Mouse (Mus musculus): Measurements from ENCODE around the gene Plekhn1. TPM values are rescaled to one million over a fixed set of nuclear protein-coding genes. Genes with fewer than 3 reads are reported as not detected.

The Plekhn1 gene
- polyA plus RNA-seq, 1 experiment from 2014 or later, result 21.2 TPM

DNA sequence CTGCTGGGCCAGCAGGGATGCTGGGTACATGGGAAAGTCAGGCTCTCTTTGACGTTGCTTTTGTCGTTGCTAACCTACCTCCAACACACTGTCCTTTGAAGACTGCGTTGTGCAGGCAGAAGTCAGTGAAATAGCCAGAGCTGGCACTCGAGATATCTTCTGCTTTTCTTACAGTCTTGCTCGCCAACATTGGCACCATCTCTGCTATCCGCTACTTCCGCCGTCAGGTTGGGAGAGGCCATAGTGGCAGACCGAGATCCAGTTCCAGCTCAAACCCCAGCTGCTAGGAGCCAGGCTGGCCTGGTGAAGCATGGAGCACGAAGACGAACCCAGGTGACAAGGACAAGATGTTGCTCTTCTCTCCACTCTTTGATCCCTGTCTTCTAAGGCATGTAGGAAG is 14.7 kb downstream of the Plekhn1 start:
- no peak overlapping the region for H3K9ac ChIP-seq (replicated peaks; ENCODE audit: low read depth, low read length)
- no peak for ATAC-seq (ENCODE audit: insufficient number of reproducible peaks, insufficient read depth, low FRiP score, low read depth)
- 87% methylated on average over 11 of the region's 11 CpGs for WGBS
- H3K27ac ChIP-seq (ENCODE audit: low read length), result no peak overlapping the region
- H3K4me3 ChIP-seq (ENCODE audit: low read depth, low read length), result no peak overlapping the region
- no peaks in the 10 kb centered on the region; the same call in 1 of the 2 replicates for H3K36me3 ChIP-seq (ENCODE audit: control insufficient read depth, insufficient read depth, low read length)
- no peak overlapping the region for H3K4me2 ChIP-seq (replicated peaks; ENCODE audit: low read depth, low read length)
- no peaks in the 10 kb centered on the region for H3K27me3 ChIP-seq (ENCODE audit: control insufficient read depth, insufficient read depth, low read length)
- H3K9me3 ChIP-seq (ENCODE audit: control insufficient read depth, low read depth, low read length), result no peaks in the 10 kb centered on the region
- no peaks in the 10 kb centered on the region for H3K4me1 ChIP-seq (ENCODE audit: control insufficient read depth, insufficient read depth, low read length)

DNA sequence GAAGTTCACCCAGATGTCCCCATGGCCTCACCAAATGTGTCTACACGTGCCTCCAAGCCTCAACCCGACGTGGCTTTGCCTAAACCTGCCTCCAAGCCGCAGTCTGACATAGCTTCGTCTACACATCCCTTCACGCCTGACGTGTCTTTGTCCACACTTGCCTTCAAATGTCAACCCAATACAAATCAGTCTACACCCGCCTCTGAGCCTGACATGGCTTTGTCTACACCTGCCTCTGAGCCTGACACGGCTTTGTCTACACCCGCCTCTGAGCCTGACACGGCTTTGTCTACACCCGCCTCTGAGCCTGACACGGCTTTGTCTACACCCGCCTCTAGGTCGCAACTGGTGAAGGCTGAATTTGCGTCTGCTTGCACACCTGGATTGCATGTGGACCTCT is 16.8 kb downstream of the Plekhn1 start:
- Histone ChIP-seq H3K4me1 (ENCODE audit: control insufficient read depth, insufficient read depth, low read length) (no peaks in the 10 kb centered on the region), H3K9ac (replicated peaks; ENCODE audit: low read depth, low read length) (no peak overlapping the region), H3K36me3 (ENCODE audit: control insufficient read depth, insufficient read depth, low read length) (no peaks in the 10 kb centered on the region), H3K4me2 (replicated peaks; ENCODE audit: low read depth, low read length) (no peak overlapping the region), H3K4me3 (ENCODE audit: low read depth, low read length) (no peak overlapping the region), H3K27me3 (ENCODE audit: control insufficient read depth, insufficient read depth, low read length) (no peaks in the 10 kb centered on the region), H3K9me3 (ENCODE audit: control insufficient read depth, low read depth, low read length) (no peaks in the 10 kb centered on the region), H3K27ac (ENCODE audit: low read length) (no peak overlapping the region)
- ATAC-seq (ENCODE audit: insufficient number of reproducible peaks, insufficient read depth, low FRiP score, low read depth), result no peak
- WGBS, result 70% methylated on average over 15 of the region's 16 CpGs

DNA sequence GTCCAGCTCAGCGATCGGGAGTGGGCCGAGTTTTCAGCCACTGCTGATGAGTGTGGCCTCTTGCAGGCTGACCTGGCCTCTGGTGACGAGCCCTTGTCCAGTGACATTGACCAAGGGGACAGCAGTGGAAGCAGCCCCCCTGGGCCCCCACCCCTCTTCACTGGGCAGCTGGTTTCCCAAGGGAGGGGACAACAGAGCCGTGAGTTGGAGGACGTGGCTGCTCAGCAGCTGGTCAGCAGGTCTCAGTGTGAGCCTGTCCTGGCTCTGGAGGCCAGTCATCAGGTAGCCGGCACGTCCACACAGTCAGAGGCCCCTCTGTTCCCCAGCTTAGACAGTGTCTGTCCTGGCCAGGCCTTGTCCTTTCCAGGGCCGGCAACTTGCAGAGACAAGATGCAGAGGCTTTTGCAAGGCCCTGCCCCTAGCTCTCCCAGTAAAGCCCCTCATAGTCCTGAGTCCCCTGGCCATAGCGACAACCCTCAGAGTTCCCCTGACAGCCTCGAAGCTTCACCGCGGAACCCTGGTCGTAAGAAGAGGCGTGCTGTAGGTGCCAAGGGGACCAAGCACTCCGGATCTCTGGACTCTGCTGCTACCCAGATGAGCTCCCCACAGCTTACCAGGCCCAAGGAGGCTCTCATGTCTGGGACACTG is 17.5 kb downstream of the Plekhn1 start:
- H3K4me1 ChIP-seq (ENCODE audit: control insufficient read depth, insufficient read depth, low read length), result no peaks in the 10 kb centered on the region
- no peak overlapping the region for H3K27ac ChIP-seq (ENCODE audit: low read length)
- no peaks in the 10 kb centered on the region for H3K36me3 ChIP-seq (ENCODE audit: control insufficient read depth, insufficient read depth, low read length)
- H3K4me2 ChIP-seq (replicated peaks; ENCODE audit: low read depth, low read length), result no peak overlapping the region
- WGBS, result 75% methylated on average over 16 of the region's 16 CpGs
- peak; percentile 49; the same call in 1 of the 2 replicates for ATAC-seq (ENCODE audit: insufficient number of reproducible peaks, insufficient read depth, low FRiP score, low read depth)
- H3K9ac ChIP-seq (replicated peaks; ENCODE audit: low read depth, low read length), result no peak overlapping the region
- H3K4me3 ChIP-seq (ENCODE audit: low read depth, low read length), result no peak overlapping the region
- H3K27me3 ChIP-seq (ENCODE audit: control insufficient read depth, insufficient read depth, low read length), result no peaks in the 10 kb centered on the region
- no peaks in the 10 kb centered on the region for H3K9me3 ChIP-seq (ENCODE audit: control insufficient read depth, low read depth, low read length)

DNA sequence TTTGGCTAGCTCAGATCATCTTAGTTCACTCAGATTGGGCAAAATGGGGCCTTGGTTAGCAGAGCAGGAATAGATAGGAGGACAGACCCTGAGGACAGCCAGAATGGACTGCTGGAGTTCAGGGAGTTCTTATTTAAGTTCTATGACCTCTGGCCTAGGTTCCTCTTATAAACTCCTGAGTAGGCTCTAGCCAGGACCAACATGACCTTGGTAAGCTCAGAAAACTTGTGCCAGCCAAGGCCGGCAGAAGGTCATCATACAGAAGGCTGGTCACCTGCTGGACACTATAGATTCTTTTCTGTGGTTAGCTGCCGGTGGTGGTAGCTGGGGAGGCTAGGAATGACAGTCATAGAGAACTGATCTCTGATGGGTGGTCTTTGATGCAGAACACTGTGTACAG is 18.5 kb downstream of the Plekhn1 start:
- H3K27me3 ChIP-seq (ENCODE audit: control insufficient read depth, insufficient read depth, low read length), result no peaks in the 10 kb centered on the region
- H3K4me3 ChIP-seq (ENCODE audit: low read depth, low read length), result no peak overlapping the region
- WGBS, result 78% methylated on average over 2 of the region's 2 CpGs

DNA sequence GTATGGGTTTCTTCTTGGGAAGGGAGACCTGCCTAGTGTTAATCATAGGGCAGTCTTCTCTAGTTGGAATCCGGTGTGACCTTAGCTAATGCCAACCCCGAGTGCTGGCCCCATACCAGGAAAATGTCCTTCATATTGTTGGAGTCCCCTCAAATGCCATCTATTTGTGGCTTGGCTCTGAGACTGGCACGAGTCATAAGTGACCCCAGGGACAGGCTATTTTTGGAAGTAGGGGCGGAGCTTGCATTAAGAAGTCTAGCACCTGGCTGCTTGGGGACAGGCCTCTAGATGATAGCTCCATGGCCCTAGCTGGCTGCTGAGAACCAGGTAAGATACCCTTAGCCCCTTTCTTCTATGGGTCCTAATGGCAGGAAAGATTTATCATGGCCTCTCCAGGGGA is 19.0 kb downstream of the Plekhn1 start, which contains the start of gene Perm1:
TSS of gene Perm1 (plus strand) at position 220 of the 400 bp plus-strand sequence.
- Histone ChIP-seq H3K9ac (replicated peaks; ENCODE audit: low read depth, low read length) (no peak within 1 kb of the TSS), H3K4me1 (ENCODE audit: control insufficient read depth, insufficient read depth, low read length) (no peaks in the 10 kb centered on the region), H3K36me3 (ENCODE audit: control insufficient read depth, insufficient read depth, low read length) (no peaks in the 10 kb centered on the region), H3K9me3 (ENCODE audit: control insufficient read depth, low read depth, low read length) (no peaks in the 10 kb centered on the region), H3K27me3 (ENCODE audit: control insufficient read depth, insufficient read depth, low read length) (no peaks in the 10 kb centered on the region), H3K4me2 (replicated peaks; ENCODE audit: low read depth, low read length) (no peak within 1 kb of the TSS), H3K27ac (ENCODE audit: low read length) (no peak within 1 kb of the TSS), H3K4me3 (ENCODE audit: low read depth, low read length) (no peak within 1 kb of the TSS)
- ATAC-seq (ENCODE audit: insufficient number of reproducible peaks, insufficient read depth, low FRiP score, low read depth), result no peak
- 73% methylated on average over 4 of the region's 4 CpGs for WGBS

More for the DNA sequence above, 18.5 kb downstream of the Plekhn1 start:
- ATAC-seq (ENCODE audit: insufficient number of reproducible peaks, insufficient read depth, low FRiP score, low read depth), result no peak
- Histone ChIP-seq H3K9ac (replicated peaks; ENCODE audit: low read depth, low read length) (no peak overlapping the region), H3K4me1 (ENCODE audit: control insufficient read depth, insufficient read depth, low read length) (no peaks in the 10 kb centered on the region), H3K27ac (ENCODE audit: low read length) (no peak overlapping the region), H3K36me3 (ENCODE audit: control insufficient read depth, insufficient read depth, low read length) (no peaks in the 10 kb centered on the region), H3K9me3 (ENCODE audit: control insufficient read depth, low read depth, low read length) (no peaks in the 10 kb centered on the region), H3K4me2 (replicated peaks; ENCODE audit: low read depth, low read length) (no peak overlapping the region)

DNA sequence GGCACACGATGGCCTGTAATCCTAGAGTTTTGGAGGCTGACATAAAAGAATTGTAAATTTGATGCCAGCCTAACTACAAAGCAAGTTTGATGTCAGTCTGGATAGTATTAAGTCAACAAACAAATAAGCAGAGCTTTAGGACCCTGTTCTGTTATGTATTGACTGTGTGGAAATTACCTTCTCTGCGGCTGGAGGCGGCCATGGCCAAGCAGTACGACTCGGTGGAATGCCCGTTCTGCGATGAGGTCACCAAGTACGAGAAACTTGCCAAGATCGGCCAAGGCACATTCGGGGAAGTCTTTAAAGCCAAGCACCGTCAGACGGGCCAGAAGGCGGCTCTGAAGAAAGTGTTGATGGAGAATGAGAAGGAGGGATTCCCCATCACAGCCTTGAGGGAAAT is 21.5 kb downstream of the Plekhn1 start:
- H3K9ac ChIP-seq (replicated peaks; ENCODE audit: low read depth, low read length), result no peak overlapping the region
- H3K4me1 ChIP-seq (ENCODE audit: control insufficient read depth, insufficient read depth, low read length), result no peaks in the 10 kb centered on the region
- no peak overlapping the region for H3K4me2 ChIP-seq (replicated peaks; ENCODE audit: low read depth, low read length)
- no peak overlapping the region for H3K27ac ChIP-seq (ENCODE audit: low read length)
- H3K27me3 ChIP-seq (ENCODE audit: control insufficient read depth, insufficient read depth, low read length), result no peaks in the 10 kb centered on the region
- no peaks in the 10 kb centered on the region for H3K36me3 ChIP-seq (ENCODE audit: control insufficient read depth, insufficient read depth, low read length)
- no peak overlapping the region for H3K4me3 ChIP-seq (ENCODE audit: low read depth, low read length)
- ATAC-seq (ENCODE audit: insufficient number of reproducible peaks, insufficient read depth, low FRiP score, low read depth), result no peak
- 93% methylated on average over 13 of the region's 13 CpGs for WGBS
- no peaks in the 10 kb centered on the region for H3K9me3 ChIP-seq (ENCODE audit: control insufficient read depth, low read depth, low read length)

DNA sequence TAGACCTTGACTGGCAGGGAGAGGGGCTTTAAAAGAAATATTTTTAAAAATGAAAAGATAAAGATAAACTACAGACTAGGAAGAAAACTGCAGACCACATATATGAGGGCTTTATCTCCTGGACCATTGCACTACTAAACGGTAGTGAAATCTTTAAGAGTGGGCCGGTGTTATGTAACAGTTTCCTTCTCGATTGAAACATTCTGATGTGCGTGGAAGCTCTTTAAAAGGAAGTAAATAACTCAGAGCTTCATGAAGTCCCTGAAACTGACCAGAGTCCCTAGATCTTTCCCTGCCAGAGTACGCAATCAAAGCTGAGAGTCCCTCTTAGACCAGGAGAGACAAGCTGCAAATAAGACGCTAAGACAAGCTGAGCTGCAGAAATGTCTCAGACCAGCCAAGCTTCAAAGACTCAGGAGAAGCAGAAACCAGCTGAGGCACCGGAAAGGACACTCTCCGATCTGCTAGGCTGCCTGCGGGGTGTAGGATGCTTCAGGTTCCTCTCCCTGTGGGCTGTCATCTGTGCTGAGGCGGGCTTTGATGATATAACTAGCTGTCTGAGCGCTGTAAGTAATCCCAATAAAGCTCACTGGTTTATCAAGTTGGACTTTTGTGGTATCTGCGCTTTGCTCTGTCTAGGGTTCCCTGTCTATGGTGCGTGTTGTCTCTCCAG is 24.6 kb downstream of the Plekhn1 start:
- H3K27ac ChIP-seq (ENCODE audit: low read length), result no peak overlapping the region
- H3K4me2 ChIP-seq (replicated peaks; ENCODE audit: low read depth, low read length), result no peak overlapping the region
- no peak overlapping the region for H3K4me3 ChIP-seq (ENCODE audit: low read depth, low read length)
- no peaks in the 10 kb centered on the region for H3K4me1 ChIP-seq (ENCODE audit: control insufficient read depth, insufficient read depth, low read length)
- H3K9ac ChIP-seq (replicated peaks; ENCODE audit: low read depth, low read length), result no peak overlapping the region
- no peaks in the 10 kb centered on the region for H3K27me3 ChIP-seq (ENCODE audit: control insufficient read depth, insufficient read depth, low read length)
- WGBS, result 68% methylated on average over 13 of the region's 13 CpGs
- no peaks in the 10 kb centered on the region for H3K9me3 ChIP-seq (ENCODE audit: control insufficient read depth, low read depth, low read length)
- no peaks in the 10 kb centered on the region for H3K36me3 ChIP-seq (ENCODE audit: control insufficient read depth, insufficient read depth, low read length)
- ATAC-seq (ENCODE audit: insufficient number of reproducible peaks, insufficient read depth, low FRiP score, low read depth), result no peak

DNA sequence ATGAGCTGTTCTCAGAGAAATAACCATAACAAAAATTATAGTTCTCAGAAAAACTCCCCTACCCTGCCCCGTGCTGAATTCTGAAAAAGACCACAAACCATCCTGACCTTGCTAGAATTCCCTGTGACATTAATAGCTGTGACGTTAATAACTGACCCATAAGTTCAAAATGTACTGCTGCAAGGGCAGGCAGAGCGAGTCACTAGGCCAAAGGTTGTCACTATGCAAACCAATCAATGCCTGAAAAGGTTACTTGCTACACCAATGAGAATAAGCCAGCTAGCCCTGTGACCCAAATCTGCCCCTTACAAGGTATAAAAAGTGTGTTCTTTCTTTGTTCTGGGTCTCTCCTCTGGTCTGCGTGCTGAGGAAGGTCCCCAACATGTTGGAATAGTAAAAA is 25.8 kb downstream of the Plekhn1 start:
- H3K9me3 ChIP-seq (ENCODE audit: control insufficient read depth, low read depth, low read length), result no peaks in the 10 kb centered on the region
- no peak overlapping the region for H3K4me3 ChIP-seq (ENCODE audit: low read depth, low read length)
- H3K27ac ChIP-seq (ENCODE audit: low read length), result no peak overlapping the region
- no peak overlapping the region for H3K9ac ChIP-seq (replicated peaks; ENCODE audit: low read depth, low read length)
- H3K27me3 ChIP-seq (ENCODE audit: control insufficient read depth, insufficient read depth, low read length), result no peaks in the 10 kb centered on the region
- WGBS, result 70% methylated on average over 4 of the region's 4 CpGs
- ATAC-seq (ENCODE audit: insufficient number of reproducible peaks, insufficient read depth, low FRiP score, low read depth), result no peak
- H3K36me3 ChIP-seq (ENCODE audit: control insufficient read depth, insufficient read depth, low read length), result no peaks in the 10 kb centered on the region
- no peak overlapping the region for H3K4me2 ChIP-seq (replicated peaks; ENCODE audit: low read depth, low read length)
- H3K4me1 ChIP-seq (ENCODE audit: control insufficient read depth, insufficient read depth, low read length), result 0 out of 2 replicates have a peak, but pooled peaks cover 1% of the 10 kb centered on the region

Data from stomach, embryonic 14.5 days (tissue).